Mouse (Mus musculus) limb, embryonic 10.5 days (tissue): ENCODE measurements around the gene Fancc. TPM values are rescaled to one million over a fixed set of nuclear protein-coding genes. Genes with fewer than 3 reads are reported as not detected.
"Not testable (repeated sequence)": the region's sequence is repeated elsewhere in the genome, so short reads cannot be mapped to it uniquely, and the experiment has no call there.

ENCODE experiments used
- DNase-seq: peaks from one replicate; pipeline ENCODE4 v3.0.0-alpha.2; 2017; ENCODE audit warnings: low spot score
- H3K27ac ChIP-seq: fragments of 300-500 bp; sonication (generic); 2 replicates; pipeline ENCODE4 v1.5.1; 2016; ENCODE audit warnings: mild to moderate bottlenecking
- H3K27me3 ChIP-seq: fragments of 300-500 bp; sonication (generic); 2 replicates; pipeline ENCODE4 v1.6.1; 2016; ENCODE audit warnings: low read depth, mild to moderate bottlenecking; ENCODE audit not compliant: poor library complexity, severe bottlenecking
- H3K36me3 ChIP-seq: fragments of 300-500 bp; sonication (generic); 2 replicates; pipeline ENCODE4 v1.6.1; 2016; ENCODE audit warnings: mild to moderate bottlenecking, moderate library complexity
- H3K4me1 ChIP-seq: fragments of 300-500 bp; sonication (generic); 2 replicates; pipeline ENCODE4 v1.6.1; 2016
- H3K4me3 ChIP-seq: fragments of 300-500 bp; sonication (generic); 2 replicates; pipeline ENCODE4 v1.5.1; 2016; ENCODE audit warnings: mild to moderate bottlenecking, moderate library complexity
- H3K9me3 ChIP-seq: fragments of 300-500 bp; sonication (generic); replicated peaks from 2 replicates; pipeline ENCODE4 v1.6.1; 2016; ENCODE audit warnings: mild to moderate bottlenecking
- WGBS: fragments of 180-500 bp; shearing (Covaris S2); methylation state at CpG from one replicate; pipeline ENCODE4 v1.1.7; 2016; 5-methylcytosine and 5-hydroxymethylcytosine counted together
- polyA plus RNA-seq: library from polyadenylated mRNA; unstranded; fragments of >200 nt; fragmentation: Nextera tagmentation; extraction: Ambion mirVana; gene quantifications from 2 replicates; pipeline ENCODE4 v1.2.1, GENCODE M21; 2016

Gene Fancc
- polyA plus RNA-seq, 1 experiment from 2014 or later, result 27.0 TPM

DNA sequence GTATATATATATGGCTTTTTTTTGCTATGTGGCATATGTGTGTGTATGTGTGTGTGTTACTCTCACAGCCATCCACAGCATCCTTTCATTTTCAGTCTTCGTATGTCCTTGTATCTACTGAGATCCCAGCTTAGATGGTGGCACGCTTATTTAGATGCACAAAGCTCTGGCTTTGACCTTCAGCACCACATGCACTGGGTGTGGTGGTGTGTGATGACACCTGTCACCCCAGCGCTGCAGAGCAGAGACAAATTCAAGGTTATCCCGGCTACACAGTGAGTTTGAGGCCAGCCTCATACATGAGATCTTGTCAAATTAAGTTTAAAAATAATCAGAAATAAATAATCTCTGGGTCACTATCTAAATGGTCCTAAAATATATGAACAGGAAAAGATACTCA, 141.0 kb downstream of the Fancc start:
- H3K4me3 ChIP-seq, result no peak overlapping the region
- no peak overlapping the region for H3K27ac ChIP-seq
- WGBS, result 93% methylated on average over 4 of the region's 4 CpGs

DNA sequence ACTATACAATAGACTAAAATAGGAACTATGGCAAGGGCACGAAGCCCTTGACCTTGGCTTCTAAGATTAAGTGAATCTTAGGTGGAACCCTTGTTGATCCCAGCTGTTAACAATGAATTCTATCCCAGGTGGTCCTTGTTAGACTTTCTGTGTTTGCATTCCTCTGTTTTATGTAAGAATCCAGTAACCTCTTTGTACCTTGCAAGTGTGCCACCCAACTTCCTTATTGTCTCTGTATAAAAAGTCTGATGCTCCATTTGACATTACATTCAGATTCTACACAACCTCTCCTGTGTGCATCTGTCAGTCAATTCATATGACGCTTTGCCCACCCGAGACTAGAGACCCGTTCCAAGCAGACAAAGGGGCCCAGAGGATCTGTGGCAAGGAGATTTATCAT, 143.8 kb downstream of the Fancc start:
- 92% methylated on average over 4 of the region's 4 CpGs for WGBS
- not testable (repeated sequence) for H3K4me1 ChIP-seq, H3K36me3 ChIP-seq, H3K4me3 ChIP-seq, H3K27ac ChIP-seq, H3K27me3 ChIP-seq, H3K9me3 ChIP-seq
- peak; percentile 7 for DNase-seq

More for the DNA sequence above, 141.0 kb downstream of the Fancc start:
- no peak for DNase-seq
- H3K27me3 ChIP-seq, result no peaks in the 10 kb centered on the region
- no peaks in the 10 kb centered on the region for H3K9me3 ChIP-seq
- no peaks in the 10 kb centered on the region for H3K36me3 ChIP-seq
- H3K4me1 ChIP-seq, result no peaks in the 10 kb centered on the region

DNA sequence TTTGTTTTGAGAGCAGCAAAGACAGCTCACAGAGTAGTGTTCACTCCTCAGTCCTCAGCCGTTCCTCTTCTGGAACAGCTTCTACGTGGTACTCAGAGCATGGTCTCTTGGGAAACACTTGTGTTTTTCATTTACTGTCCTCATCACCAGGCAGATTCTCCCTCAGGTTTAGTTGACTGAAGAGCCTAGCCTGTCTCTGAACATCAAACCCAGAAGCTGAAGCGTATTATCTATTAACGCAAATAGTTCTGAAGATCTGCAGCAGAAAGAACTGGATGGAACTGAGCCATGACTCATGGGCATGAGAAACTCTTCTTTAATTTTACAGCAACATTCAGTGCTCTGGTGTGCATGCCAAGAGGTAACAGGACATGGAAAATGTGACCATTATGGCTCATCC, 147.0 kb downstream of the Fancc start:
- Histone ChIP-seq H3K4me3 (no peak overlapping the region), H3K4me1 (no peaks in the 10 kb centered on the region; the same call in 1 of the 2 replicates), H3K27me3 (no peaks in the 10 kb centered on the region), H3K36me3 (no peaks in the 10 kb centered on the region; the same call in 1 of the 2 replicates), H3K9me3 (no peaks in the 10 kb centered on the region), H3K27ac (no peak overlapping the region)
- WGBS, result 96% methylated on average over 4 of the region's 4 CpGs
- DNase-seq, result no peak

DNA sequence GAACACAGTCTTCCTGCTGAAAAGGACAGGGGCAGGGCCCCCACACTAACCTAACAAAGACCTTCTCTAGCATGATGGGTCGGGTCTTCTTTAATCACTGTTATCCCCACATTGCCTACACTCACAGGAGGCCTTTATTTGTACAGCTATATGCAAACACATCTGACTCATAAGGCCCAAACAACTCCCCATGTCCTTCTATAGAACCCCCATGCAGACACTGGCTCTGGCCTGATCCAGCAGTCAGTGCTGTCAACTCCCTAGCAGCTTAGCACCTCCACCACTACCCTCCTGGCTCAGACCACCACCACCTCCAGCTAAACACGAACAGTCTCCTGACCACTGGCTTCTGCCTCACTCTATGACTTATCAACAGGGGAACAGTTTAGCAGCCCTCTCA, 149.4 kb downstream of the Fancc start:
- Histone ChIP-seq H3K9me3 (no peaks in the 10 kb centered on the region), H3K4me1 (no peaks in the 10 kb centered on the region; the same call in 1 of the 2 replicates), H3K27ac (no peak overlapping the region), H3K4me3 (no peak overlapping the region), H3K36me3 (peaks cover 7% of the 10 kb centered on the region; the same call in 1 of the 2 replicates), H3K27me3 (no peaks in the 10 kb centered on the region)
- 88% methylated on average over 2 of the region's 2 CpGs for WGBS
- no peak for DNase-seq

DNA sequence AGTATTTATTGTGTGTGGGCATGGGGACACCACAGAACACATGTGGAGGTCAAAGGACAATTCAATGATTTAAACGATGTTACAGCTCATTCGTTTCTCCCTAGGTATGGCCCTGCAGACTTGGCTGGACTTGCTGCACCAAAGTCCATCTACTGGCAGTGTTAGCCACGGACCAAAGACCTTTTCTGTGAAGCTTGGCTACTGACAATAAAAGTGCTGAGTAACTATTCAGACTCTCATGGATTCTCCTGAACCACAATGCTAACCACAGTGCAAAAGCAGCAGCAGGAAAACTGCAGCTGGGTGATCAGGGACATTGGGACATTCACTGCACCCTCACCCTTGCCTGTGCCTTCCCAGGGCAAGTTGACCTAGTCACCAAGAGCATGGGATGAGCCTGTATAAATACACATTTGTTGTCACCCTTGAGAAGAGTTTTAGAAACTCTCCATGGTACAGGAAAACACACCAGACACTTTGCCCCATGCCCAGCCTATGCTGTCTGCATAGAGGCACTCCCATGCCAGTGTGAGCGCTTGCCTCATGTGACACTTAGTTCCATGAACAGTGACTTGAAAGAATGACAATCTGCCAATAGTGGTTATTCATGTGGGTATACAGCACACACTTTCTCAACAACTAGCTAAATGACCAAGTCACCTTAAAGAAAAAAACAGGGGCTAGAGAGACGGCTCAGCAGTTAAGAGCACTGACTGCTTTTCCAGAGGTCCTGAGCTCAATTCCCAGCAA, 151.4 kb downstream of the Fancc start:
- Histone ChIP-seq H3K36me3 (peaks cover 11% of the 10 kb centered on the region; the same call in 1 of the 2 replicates), H3K9me3 (no peaks in the 10 kb centered on the region), H3K27me3 (no peaks in the 10 kb centered on the region), H3K4me1 (no peaks in the 10 kb centered on the region; the same call in 1 of the 2 replicates), H3K4me3 (no peak overlapping the region), H3K27ac (no peak overlapping the region)
- peak; percentile 12 for DNase-seq
- 73% methylated on average over 5 of the region's 5 CpGs for WGBS

DNA sequence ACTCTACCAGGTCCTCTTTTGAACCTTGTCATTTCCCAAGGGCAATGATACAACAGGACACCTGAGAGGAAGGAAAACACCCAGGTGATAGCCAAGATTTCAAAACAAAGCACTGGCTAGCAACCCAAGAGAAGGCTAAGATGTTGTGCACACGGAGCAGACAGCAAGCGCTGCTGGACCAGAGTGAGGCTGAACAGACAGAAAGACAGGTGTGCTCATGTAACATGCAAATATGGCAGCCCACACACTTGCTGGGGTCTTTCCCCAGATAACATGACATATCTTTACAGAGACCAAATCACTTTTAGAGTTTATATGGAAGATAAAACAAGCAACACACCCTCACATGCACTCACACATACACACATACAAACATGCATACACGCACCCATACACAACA, 152.6 kb downstream of the Fancc start:
- no peaks in the 10 kb centered on the region for H3K9me3 ChIP-seq
- peaks cover 11% of the 10 kb centered on the region; the same call in 1 of the 2 replicates for H3K36me3 ChIP-seq
- no peak overlapping the region for H3K4me3 ChIP-seq
- H3K27ac ChIP-seq, result no peak overlapping the region
- no peaks in the 10 kb centered on the region; the same call in 1 of the 2 replicates for H3K4me1 ChIP-seq
- H3K27me3 ChIP-seq, result no peaks in the 10 kb centered on the region
- peak; percentile 9 for DNase-seq
- WGBS, result 97% methylated on average over 3 of the region's 3 CpGs

DNA sequence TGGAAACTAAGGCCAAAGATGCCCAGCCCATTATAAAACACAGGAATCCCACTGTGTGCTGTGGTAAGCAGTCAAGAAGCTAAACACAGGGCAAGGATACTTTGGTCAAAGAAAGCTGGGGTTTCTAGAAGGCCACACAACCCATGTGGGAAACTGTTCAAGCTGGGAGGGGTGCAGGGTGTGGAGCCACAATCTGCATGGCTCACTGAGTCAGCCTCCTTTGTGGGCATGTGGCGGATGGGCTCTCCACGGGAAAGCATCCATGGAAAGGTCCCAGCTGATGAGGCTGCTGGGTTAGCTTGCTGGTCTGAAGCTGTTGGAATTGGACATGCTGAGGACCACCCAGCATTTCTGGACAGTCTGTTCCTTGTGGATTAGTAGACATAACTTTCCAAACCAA, 154.3 kb downstream of the Fancc start:
- Histone ChIP-seq H3K27ac (no peak overlapping the region), H3K4me1 (peaks cover 2% of the 10 kb centered on the region), H3K27me3 (no peaks in the 10 kb centered on the region), H3K36me3 (peaks cover 11% of the 10 kb centered on the region; the same call in 1 of the 2 replicates), H3K9me3 (no peaks in the 10 kb centered on the region), H3K4me3 (no peak overlapping the region)
- WGBS, result 96% methylated on average over 2 of the region's 2 CpGs
- DNase-seq, result peak; percentile 17

DNA sequence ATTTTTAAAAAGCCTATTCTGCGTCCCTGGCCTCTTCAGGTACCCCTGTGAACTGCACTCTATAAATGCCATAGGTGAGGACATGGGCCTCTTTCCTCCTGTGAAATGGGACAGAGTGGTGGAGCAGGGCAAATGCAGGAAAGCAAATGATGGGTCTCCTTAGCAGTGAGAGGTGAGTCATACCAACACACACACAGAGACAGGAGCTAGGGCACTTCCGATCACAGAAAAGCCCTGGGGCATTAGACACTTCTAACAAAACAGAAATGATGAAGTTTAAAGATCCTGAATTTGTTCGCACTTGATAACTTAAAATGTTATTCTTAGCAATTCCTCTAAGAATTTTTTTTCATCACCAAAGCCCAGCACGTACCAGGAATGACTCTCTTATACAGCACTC, 157.1 kb downstream of the Fancc start:
- 88% methylated on average over 4 of the region's 4 CpGs for WGBS
- Histone ChIP-seq H3K27ac (no peak overlapping the region), H3K4me3 (no peak overlapping the region), H3K9me3 (no peaks in the 10 kb centered on the region), H3K36me3 (0 out of 2 replicates have a peak, but pooled peaks cover 11% of the 10 kb centered on the region), H3K27me3 (no peaks in the 10 kb centered on the region), H3K4me1 (peaks cover 28% of the 10 kb centered on the region)
- peak; percentile 18 for DNase-seq

DNA sequence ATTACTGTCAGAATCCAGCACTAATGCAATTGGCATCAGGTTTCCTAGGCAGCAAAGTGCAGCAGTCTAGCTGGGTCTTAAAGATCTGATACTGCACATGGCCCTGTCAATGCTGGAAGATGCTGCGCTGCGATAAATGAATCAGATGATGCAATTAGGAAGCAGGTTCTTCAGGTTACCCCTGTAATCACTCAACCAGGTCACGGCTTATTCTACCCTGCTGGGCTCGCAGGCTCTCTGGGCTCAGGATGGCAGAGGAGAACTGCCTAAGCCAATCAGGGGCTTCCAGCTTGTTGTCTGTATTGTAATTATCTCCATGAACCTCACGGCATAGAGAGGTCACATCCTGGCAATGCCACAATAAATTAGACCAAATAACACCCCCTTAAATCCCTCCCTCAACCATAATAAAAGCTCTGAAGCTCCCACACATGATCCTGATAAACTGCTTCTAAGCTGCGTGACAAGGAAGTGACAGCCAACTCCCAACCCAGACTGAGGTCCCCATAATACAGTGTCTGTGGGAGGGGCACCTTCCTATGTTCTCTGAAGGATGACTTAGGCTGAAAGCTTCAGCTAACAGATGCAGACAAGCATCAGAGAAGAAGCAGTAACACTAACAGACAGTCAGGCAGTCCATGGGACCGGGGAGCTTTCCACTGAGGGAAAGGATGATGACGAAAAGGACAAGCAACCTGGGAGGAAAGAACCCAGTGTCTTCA, 159.7 kb downstream of the Fancc start:
- Histone ChIP-seq H3K9me3 (no peaks in the 10 kb centered on the region), H3K36me3 (0 out of 2 replicates have a peak, but pooled peaks cover 4% of the 10 kb centered on the region), H3K4me3 (no peak overlapping the region), H3K27ac (no peak overlapping the region), H3K4me1 (peaks cover 35% of the 10 kb centered on the region), H3K27me3 (no peaks in the 10 kb centered on the region)
- DNase-seq, result peak; percentile 26
- 40% methylated on average over 8 of the region's 8 CpGs for WGBS

DNA sequence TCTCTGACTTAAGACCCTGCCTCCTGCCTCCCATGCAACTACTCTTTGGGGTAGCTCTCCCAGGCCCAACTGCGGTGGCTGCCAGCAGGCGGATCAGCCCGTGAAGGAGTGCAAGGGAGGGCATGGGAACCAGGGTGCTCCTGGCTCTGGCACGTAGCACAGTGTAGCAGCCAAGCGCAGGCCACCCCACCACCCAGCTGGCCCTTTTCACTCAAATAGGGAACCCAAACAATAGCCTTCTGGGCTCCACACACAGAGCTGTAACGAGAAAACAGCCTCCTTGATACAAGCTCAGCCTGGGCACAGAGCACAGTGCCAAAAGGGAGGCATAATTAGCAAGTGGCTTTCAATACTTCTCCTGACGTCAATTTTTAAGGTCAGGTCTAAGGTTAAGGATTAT, 160.7 kb downstream of the Fancc start:
- Histone ChIP-seq H3K4me1 (peaks cover 35% of the 10 kb centered on the region), H3K27me3 (no peaks in the 10 kb centered on the region), H3K36me3 (0 out of 2 replicates have a peak, but pooled peaks cover 2% of the 10 kb centered on the region), H3K9me3 (no peaks in the 10 kb centered on the region), H3K27ac (peak overlapping the region; percentile 76), H3K4me3 (no peak overlapping the region)
- WGBS, result 58% methylated on average over 7 of the region's 7 CpGs
- DNase-seq, result no peak

DNA sequence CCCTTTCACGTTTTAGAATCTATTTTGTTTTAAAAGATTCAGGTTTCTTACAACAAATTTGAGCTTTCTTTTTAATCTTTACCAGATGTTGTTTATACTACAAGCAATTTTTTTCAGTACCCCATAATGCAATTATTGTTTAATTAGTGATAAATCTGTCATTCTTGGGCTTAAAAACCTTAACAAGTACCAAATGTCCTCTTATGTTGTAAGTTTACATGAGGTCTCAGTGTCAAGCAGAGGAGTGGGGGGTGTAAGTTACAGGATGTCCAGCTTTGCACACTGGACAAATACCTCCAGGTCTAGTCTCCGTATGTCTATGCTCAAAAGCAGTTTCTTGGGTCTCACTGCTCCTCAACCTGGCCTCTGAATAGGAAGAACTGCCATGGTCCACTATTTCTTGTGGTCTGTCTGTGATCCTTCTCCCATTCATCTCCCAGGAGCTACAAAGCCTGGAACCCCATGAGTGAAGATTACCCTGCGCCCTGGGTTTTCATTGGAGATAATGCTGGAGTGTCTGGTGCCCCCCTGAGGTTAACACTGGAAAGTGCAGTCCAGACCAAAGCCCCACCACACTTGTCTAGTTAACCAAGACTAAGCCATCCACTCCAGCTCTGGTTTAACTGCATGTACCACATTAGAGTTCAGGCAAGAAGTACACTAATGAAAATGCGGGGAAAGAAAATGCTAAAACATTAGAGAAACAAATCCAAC, 161.5 kb downstream of the Fancc start:
- Histone ChIP-seq H3K36me3 (no peaks in the 10 kb centered on the region), H3K27ac (peak overlapping the region; percentile 76), H3K4me1 (peaks cover 43% of the 10 kb centered on the region), H3K27me3 (no peaks in the 10 kb centered on the region), H3K4me3 (no peak overlapping the region), H3K9me3 (no peaks in the 10 kb centered on the region)
- DNase-seq, result peak; percentile 58
- whole genome bisulfite sequencing, result 42% methylated on average over 4 of the region's 4 CpGs

DNA sequence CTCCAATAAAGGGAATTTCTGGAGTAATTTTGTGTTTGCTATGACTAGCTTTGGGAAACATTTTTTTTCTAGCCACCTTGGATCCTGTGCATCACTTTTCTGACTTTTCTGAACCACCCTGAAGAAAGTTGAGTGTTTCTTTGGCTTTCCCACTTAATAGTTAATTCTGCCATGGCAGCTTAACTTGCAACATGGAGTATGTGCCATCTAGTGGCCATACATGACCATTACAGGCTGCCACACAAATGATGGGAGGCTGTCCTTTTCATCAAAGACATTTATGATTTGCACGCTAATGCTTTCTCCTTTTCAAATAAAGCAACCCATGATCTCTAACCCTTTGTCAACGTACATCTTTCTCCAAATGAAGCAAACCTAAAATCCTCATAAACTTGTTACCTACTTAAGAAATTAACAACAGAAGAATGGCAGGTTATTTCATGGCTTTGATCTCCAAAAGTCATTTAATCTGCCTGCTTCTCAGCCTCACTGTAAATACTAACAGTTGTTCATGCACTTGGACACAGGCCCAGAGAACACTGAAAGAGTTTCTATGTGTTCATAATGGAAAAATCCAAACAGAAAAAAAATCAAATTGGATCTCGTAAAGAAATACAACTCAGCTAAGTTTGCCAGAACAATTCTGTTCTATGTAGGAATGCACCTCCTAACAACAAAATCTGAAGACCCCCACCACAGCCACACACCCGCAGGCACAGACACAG, 164.3 kb downstream of the Fancc start:
- Histone ChIP-seq H3K27me3 (no peaks in the 10 kb centered on the region), H3K4me3 (no peak overlapping the region), H3K9me3 (no peaks in the 10 kb centered on the region), H3K27ac (no peak overlapping the region), H3K36me3 (no peaks in the 10 kb centered on the region), H3K4me1 (peaks cover 60% of the 10 kb centered on the region)
- 45% methylated on average over 4 of the region's 4 CpGs for WGBS
- DNase-seq, result peak; percentile 54
